Mouse (Mus musculus) hindbrain, embryonic 12.5 days (tissue): ENCODE measurements around the gene Galnt7. TPM values are rescaled to one million over a fixed set of nuclear protein-coding genes. Genes with fewer than 3 reads are reported as not detected.

Experiments used
- ATAC-seq: fragments of 200-750 bp; cut with Nextera tagmentation; 2 replicates; pipeline ENCODE4 v1.8.0; 2017; ENCODE audit warnings: moderate TSS enrichment; ENCODE audit not compliant: low FRiP score
- H3K27ac ChIP-seq: fragments of 300-500 bp; sonication (generic); 2 replicates; pipeline ENCODE4 v1.5.1; 2016; ENCODE audit warnings: mild to moderate bottlenecking
- H3K27me3 ChIP-seq: fragments of 300-500 bp; sonication (generic); 2 replicates; pipeline ENCODE4 v1.6.1; 2016; ENCODE audit warnings: mild to moderate bottlenecking
- H3K36me3 ChIP-seq: fragments of 300-500 bp; sonication (generic); 2 replicates; pipeline ENCODE4 v1.6.1; 2016; ENCODE audit warnings: mild to moderate bottlenecking
- H3K4me1 ChIP-seq: fragments of 300-500 bp; sonication (generic); 2 replicates; pipeline ENCODE4 v1.6.1; 2016
- H3K4me2 ChIP-seq: fragments of 300-500 bp; sonication (generic); replicated peaks from 2 replicates; pipeline ENCODE4 v1.6.1; 2016; ENCODE audit warnings: mild to moderate bottlenecking
- H3K4me3 ChIP-seq: fragments of 300-500 bp; sonication (generic); 2 replicates; pipeline ENCODE4 v1.5.1; 2016; ENCODE audit warnings: mild to moderate bottlenecking
- H3K9ac ChIP-seq: fragments of 300-500 bp; sonication (generic); 2 replicates; pipeline ENCODE4 v1.6.1; 2016; ENCODE audit warnings: mild to moderate bottlenecking, moderate library complexity
- H3K9me3 ChIP-seq: fragments of 300-500 bp; sonication (generic); replicated peaks from 2 replicates; pipeline ENCODE4 v1.6.1; 2016; ENCODE audit warnings: mild to moderate bottlenecking
- WGBS: fragments of 180-500 bp; shearing (Covaris S2); methylation state at CpG from one replicate; pipeline ENCODE4 v1.1.7; 2016; 5-methylcytosine and 5-hydroxymethylcytosine counted together
- polyA plus RNA-seq: library from polyadenylated mRNA; unstranded; fragments of >200 nt; fragmentation: Nextera tagmentation; extraction: Ambion mirVana; gene quantifications from 2 replicates; pipeline ENCODE4 v1.2.1, GENCODE M21; 2016

Gene Galnt7
- polyA plus RNA-seq, 1 experiment from 2014 or later, result 17.8 TPM

DNA sequence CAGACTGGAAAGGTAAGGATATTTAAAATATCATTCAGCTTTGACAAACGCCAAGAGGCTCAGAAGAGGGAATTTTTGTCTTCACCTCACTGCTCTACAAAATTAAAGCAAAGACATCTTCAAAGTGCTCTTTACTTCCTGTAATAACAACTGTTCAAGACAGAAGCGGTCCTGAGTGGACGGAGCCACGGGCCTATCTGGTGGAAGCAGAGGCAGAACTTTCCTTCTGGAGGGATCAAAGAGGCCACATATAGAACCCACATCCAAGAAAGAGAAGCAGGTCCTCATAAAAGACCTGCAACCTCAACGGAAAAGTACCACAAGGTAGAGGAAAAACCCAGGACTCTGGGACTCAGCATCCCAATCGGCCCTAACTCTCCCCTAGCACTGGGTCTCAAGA, 2.6 kb downstream of the Galnt7 start:
- no peak overlapping the region for H3K9ac ChIP-seq
- no peak for ATAC-seq
- peaks cover 10% of the 10 kb centered on the region for H3K4me1 ChIP-seq
- H3K27ac ChIP-seq, result no peak overlapping the region
- WGBS, result 85% methylated on average over 6 of the region's 6 CpGs
- H3K36me3 ChIP-seq, result no peaks in the 10 kb centered on the region
- H3K4me2 ChIP-seq, result no peak overlapping the region
- H3K27me3 ChIP-seq, result no peaks in the 10 kb centered on the region
- H3K4me3 ChIP-seq, result no peak overlapping the region
- no peaks in the 10 kb centered on the region for H3K9me3 ChIP-seq

DNA sequence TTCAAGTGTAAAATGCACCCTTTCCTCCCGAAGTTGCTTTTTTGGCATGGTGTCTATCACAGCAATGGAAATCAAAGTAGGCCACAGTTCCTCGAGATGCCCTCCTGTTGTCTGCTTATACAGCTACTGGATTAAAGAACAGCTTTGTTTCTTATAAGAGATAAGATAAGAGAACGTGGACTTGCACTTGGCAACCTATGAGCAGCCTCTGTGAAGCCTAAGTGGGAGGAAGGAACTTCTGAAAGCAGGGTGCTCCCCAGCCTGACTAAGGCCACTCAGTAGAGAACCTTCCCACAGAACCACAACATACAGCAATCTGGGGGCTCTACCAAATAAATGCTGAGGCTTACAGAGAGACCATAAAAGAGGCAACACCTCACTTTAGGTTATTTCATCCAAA, 5.3 kb downstream of the Galnt7 start:
- ATAC-seq, result no peak
- no peak overlapping the region for H3K27ac ChIP-seq

DNA sequence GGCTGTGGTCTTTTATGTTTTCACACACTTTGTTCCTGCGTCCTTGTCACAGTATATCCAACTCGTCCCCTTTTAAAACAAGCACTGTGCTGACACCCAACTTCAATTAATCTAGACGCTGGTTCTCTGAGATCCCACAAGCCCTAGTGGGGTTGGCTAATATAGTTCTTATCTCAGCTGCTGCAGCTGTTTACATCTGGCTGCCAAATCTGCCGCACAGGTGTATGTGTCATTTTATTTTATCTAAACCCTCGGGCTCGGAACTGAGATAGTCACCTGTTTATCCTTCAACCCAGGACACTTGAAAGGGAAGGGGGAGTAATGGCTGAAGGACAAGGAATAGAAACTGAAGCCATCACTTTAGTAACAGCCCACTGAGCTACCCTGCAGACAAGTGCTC, 8.6 kb downstream of the Galnt7 start:
- Histone ChIP-seq H3K4me2 (no peak overlapping the region), H3K36me3 (no peaks in the 10 kb centered on the region), H3K9me3 (no peaks in the 10 kb centered on the region), H3K4me1 (no peaks in the 10 kb centered on the region; the same call in 1 of the 2 replicates), H3K9ac (no peak overlapping the region), H3K27ac (no peak overlapping the region), H3K4me3 (no peak overlapping the region), H3K27me3 (no peaks in the 10 kb centered on the region)
- ATAC-seq, result no peak
- WGBS, result 89% methylated on average over 6 of the region's 6 CpGs

More for the DNA sequence above, 5.3 kb downstream of the Galnt7 start:
- Histone ChIP-seq H3K4me3 (no peak overlapping the region), H3K9me3 (no peaks in the 10 kb centered on the region), H3K9ac (no peak overlapping the region), H3K36me3 (no peaks in the 10 kb centered on the region), H3K4me1 (peaks cover 6% of the 10 kb centered on the region), H3K4me2 (no peak overlapping the region), H3K27me3 (no peaks in the 10 kb centered on the region)
- 77% methylated on average over 3 of the region's 3 CpGs for WGBS

DNA sequence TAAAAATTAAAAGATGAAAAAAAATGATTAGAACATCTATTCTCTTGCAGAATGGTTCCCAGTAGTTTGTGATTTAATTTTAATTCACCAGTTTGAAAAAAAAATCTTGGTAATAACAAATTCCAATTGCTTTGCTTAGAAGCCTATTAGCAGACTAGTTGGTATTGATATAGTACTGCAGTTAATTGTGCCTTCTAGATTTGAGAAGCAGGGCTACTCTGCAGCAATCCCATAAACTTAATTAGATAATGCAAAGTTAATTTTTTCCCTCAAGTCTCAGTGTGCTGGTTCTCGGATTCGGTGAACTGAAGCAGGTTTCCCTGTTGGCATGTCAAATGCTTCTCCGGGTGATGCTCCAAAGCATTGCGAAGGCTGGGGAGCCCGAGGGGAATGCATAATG, 10.1 kb downstream of the Galnt7 start:
- no peak for ATAC-seq
- H3K4me1 ChIP-seq, result 0 out of 2 replicates have a peak, but pooled peaks cover 3% of the 10 kb centered on the region
- no peak overlapping the region for H3K27ac ChIP-seq
- 76% methylated on average over 5 of the region's 5 CpGs for WGBS
- no peaks in the 10 kb centered on the region for H3K9me3 ChIP-seq
- H3K4me3 ChIP-seq, result no peak overlapping the region
- no peak overlapping the region for H3K9ac ChIP-seq
- no peaks in the 10 kb centered on the region for H3K36me3 ChIP-seq
- H3K27me3 ChIP-seq, result no peaks in the 10 kb centered on the region
- H3K4me2 ChIP-seq, result no peak overlapping the region

DNA sequence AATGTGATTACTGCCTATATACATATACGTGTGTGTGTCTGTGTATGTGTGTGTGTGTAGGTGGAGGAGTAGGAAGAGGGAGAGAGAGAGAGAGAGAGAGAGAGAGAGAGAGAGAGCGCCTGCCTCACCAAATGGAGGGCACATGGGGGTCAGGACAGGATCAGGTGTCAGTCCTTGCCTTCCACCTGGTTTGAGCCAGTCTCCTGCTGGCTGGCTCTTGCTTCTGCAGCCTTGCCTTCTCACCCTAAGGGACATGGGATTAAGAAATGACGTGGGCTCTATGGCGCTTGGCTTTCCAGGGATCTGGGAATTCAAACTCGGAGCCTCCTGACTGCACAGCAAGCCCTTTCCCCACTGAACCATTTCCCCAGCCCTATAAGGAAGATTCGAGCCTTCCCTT, 13.9 kb downstream of the Galnt7 start:
- H3K9ac ChIP-seq, result no peak overlapping the region
- H3K27me3 ChIP-seq, result no peaks in the 10 kb centered on the region
- no peaks in the 10 kb centered on the region for H3K9me3 ChIP-seq
- ATAC-seq, result no peak
- H3K4me3 ChIP-seq, result no peak overlapping the region
- no peaks in the 10 kb centered on the region for H3K36me3 ChIP-seq
- no peak overlapping the region for H3K4me2 ChIP-seq
- H3K27ac ChIP-seq, result no peak overlapping the region
- H3K4me1 ChIP-seq, result 0 out of 2 replicates have a peak, but pooled peaks cover 3% of the 10 kb centered on the region
- 68% methylated on average over 6 of the region's 6 CpGs for WGBS

DNA sequence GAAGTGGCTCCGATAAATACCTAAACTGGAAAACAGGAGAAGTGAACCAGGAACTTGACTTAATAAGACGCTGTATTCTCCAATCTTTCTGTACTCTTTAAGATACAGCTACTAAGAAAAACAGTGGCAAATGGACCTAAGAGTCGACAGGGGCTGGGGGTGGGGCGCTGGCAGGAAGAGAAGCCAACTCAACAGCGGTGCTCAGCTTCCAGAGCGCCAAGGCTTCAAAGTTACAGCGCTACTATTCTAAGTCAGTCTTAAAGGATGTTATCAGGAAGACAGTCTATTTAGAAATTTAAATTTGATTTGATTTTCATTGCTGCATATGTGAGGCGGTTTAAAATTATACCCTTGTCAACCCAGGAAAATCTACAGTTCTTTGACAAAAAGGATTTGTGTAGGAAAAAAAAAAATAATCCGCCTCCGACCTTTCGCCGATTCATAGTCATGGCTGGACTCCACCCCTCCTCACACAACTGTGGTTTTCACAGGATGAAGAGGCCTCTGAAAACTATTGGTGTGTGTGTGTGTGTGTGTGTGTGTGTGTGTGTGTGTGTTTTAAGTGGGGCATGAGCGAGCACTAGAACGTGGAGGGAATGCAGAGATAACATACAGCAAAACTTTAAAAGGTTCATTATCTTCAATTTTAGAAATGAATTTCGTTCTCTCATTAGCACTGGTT, 15.1 kb downstream of the Galnt7 start:
- 91% methylated on average over 15 of the region's 15 CpGs for WGBS
- ATAC-seq, result no peak

DNA sequence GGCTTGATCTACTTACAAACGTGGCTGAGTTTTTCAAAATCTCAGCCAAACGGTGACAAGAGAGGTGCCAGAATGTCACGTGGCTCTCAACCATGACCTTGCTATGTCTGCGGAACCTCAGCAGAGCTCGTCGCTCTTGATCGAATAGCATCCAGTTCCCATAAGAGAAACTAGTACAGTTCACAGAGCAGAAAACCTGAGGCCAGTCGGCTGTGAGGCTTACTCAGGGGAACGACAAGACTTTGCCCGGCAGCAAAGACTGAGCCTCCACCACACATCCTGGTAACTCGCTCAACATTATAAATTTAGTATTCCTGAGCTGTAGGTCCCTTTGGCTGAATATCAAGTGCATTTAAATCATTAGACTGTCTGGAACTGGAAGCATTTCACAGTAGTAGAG, 16.1 kb downstream of the Galnt7 start:
- H3K9ac ChIP-seq, result no peak overlapping the region
- ATAC-seq, result no peak
- H3K27ac ChIP-seq, result no peak overlapping the region
- H3K4me2 ChIP-seq, result no peak overlapping the region
- no peak overlapping the region for H3K4me3 ChIP-seq
- 0 out of 2 replicates have a peak, but pooled peaks cover 3% of the 10 kb centered on the region for H3K4me1 ChIP-seq
- H3K36me3 ChIP-seq, result no peaks in the 10 kb centered on the region
- 90% methylated on average over 11 of the region's 11 CpGs for WGBS
- no peaks in the 10 kb centered on the region for H3K9me3 ChIP-seq
- no peaks in the 10 kb centered on the region for H3K27me3 ChIP-seq

More for the DNA sequence above, 15.1 kb downstream of the Galnt7 start:
- H3K27ac ChIP-seq, result no peak overlapping the region
- 0 out of 2 replicates have a peak, but pooled peaks cover 3% of the 10 kb centered on the region for H3K4me1 ChIP-seq
- no peak overlapping the region for H3K4me2 ChIP-seq
- no peak overlapping the region for H3K4me3 ChIP-seq
- no peaks in the 10 kb centered on the region for H3K27me3 ChIP-seq
- H3K9me3 ChIP-seq, result no peaks in the 10 kb centered on the region
- H3K36me3 ChIP-seq, result no peaks in the 10 kb centered on the region
- H3K9ac ChIP-seq, result no peak overlapping the region

DNA sequence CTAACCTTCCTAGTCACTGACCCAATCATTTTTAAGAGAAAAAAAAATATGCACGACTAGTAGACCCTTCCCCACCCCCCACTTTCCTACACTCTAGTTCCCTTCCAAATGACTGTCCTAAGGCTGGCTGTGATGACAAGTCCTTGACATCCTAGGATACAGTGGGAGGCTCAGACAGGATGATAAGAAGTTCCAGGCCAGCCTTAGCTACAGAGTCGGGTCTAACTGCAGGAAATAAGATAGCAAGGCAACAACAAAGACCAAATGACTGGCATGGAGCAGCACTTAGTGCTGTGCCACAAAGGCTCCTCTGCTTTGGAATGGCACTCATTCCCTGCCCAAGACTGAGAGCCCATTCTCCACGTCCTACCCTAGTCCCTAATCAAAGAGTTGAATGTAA, 16.6 kb downstream of the Galnt7 start:
- ATAC-seq, result no peak
- H3K9ac ChIP-seq, result no peak overlapping the region
- WGBS, result 68% methylated on average over 3 of the region's 3 CpGs

DNA sequence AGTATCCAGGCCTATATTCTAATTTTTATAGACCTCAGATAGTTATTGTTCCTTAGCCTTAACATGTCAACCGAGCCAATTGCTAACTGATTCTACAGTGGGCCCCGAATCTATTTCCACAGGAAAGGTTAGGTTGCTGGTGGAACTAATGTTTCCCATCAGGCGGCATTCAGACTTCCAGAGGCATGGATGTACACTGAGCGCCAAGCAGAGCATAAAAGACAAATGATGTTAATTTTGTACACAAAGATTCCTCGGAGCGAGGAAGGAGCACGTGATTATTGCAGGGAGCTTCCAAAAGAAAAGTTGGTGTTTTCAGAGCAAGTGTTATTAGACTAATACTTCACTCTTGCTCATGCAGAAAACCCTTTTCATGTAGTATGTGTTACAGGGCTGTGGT, 21.1 kb downstream of the Galnt7 start:
- no peak overlapping the region for H3K4me3 ChIP-seq
- no peaks in the 10 kb centered on the region for H3K27me3 ChIP-seq
- H3K36me3 ChIP-seq, result no peaks in the 10 kb centered on the region
- H3K27ac ChIP-seq, result no peak overlapping the region
- peaks cover 7% of the 10 kb centered on the region; the same call in 1 of the 2 replicates for H3K4me1 ChIP-seq
- ATAC-seq, result no peak
- no peak overlapping the region for H3K9ac ChIP-seq
- H3K9me3 ChIP-seq, result no peaks in the 10 kb centered on the region
- H3K4me2 ChIP-seq, result no peak overlapping the region
- WGBS, result 82% methylated on average over 7 of the region's 7 CpGs

More for the DNA sequence above, 16.6 kb downstream of the Galnt7 start:
- Histone ChIP-seq H3K36me3 (no peaks in the 10 kb centered on the region), H3K4me3 (no peak overlapping the region), H3K4me1 (0 out of 2 replicates have a peak, but pooled peaks cover 3% of the 10 kb centered on the region), H3K27me3 (no peaks in the 10 kb centered on the region), H3K4me2 (no peak overlapping the region), H3K9me3 (no peaks in the 10 kb centered on the region), H3K27ac (no peak overlapping the region)

DNA sequence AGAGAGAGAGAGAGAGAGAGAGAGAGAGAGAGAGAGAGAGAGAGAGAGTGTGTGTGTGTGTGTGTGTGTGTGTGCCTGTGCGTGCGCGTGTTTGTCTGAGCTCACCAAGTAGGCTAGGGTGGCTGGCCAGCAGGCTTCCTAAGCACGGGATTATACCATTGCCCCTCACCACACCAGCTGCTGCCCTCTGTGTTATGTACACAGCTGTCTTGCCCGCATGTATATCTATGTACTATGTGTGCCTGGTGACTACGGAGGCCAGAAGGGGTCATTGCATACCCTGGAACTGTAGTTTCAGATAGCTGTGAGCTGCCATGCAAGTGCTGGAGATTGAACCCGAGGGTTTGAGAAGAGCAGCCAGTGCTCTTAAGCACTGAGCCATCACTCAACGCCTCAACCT, 22.7 kb downstream of the Galnt7 start:
- no peaks in the 10 kb centered on the region for H3K9me3 ChIP-seq
- no peak overlapping the region for H3K4me3 ChIP-seq
- peaks cover 7% of the 10 kb centered on the region; the same call in 1 of the 2 replicates for H3K4me1 ChIP-seq
- H3K27me3 ChIP-seq, result no peaks in the 10 kb centered on the region
- H3K36me3 ChIP-seq, result no peaks in the 10 kb centered on the region
- H3K9ac ChIP-seq, result no peak overlapping the region
- WGBS, result 92% methylated on average over 8 of the region's 8 CpGs
- ATAC-seq, result no peak
- no peak overlapping the region for H3K4me2 ChIP-seq
- H3K27ac ChIP-seq, result no peak overlapping the region

DNA sequence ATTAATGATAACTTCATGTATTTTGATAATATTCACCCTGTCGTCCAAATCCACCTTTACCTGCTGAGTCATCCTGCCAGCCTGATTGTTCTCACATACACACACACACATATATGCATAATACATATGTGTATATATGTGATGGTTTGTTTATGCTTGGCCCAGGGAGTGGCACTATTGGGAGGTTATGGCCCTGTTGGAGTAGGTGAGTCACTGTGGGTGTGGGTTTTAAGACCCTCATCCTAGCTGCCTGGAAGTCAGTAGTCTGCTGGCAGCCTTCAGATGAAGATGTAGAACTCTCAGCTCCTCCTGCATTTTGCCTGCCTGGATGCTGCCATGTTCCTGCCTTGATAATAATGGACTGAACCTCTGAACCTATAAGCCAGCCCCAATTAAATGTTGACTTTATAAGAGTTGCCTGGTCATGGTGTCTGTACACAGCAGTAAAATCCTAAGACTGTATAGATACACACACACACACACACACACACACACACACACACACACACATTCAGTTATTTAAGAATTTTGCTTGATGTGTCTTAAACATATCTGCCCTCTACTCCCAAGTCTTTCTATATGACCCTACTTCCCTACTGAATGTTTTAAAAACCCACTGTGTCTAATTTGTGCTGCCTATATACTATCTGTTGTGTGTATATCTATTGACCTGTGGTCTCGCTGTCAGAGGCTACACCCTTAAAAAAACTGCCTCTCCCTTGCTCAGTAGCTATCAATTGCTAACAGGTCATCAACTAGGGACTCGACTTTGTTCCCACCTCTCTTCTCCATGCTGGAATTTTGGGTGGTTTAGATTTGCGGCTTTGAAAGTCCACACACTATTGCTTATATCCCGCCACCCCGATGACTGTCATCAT, 23.8 kb downstream of the Galnt7 start:
- Histone ChIP-seq H3K4me3 (no peak overlapping the region), H3K4me1 (peaks cover 7% of the 10 kb centered on the region; the same call in 1 of the 2 replicates), H3K27me3 (no peaks in the 10 kb centered on the region), H3K36me3 (no peaks in the 10 kb centered on the region), H3K9ac (no peak overlapping the region), H3K27ac (no peak overlapping the region), H3K9me3 (no peaks in the 10 kb centered on the region), H3K4me2 (no peak overlapping the region)
- 91% methylated on average over 6 of the region's 6 CpGs for WGBS
- no peak for ATAC-seq

DNA sequence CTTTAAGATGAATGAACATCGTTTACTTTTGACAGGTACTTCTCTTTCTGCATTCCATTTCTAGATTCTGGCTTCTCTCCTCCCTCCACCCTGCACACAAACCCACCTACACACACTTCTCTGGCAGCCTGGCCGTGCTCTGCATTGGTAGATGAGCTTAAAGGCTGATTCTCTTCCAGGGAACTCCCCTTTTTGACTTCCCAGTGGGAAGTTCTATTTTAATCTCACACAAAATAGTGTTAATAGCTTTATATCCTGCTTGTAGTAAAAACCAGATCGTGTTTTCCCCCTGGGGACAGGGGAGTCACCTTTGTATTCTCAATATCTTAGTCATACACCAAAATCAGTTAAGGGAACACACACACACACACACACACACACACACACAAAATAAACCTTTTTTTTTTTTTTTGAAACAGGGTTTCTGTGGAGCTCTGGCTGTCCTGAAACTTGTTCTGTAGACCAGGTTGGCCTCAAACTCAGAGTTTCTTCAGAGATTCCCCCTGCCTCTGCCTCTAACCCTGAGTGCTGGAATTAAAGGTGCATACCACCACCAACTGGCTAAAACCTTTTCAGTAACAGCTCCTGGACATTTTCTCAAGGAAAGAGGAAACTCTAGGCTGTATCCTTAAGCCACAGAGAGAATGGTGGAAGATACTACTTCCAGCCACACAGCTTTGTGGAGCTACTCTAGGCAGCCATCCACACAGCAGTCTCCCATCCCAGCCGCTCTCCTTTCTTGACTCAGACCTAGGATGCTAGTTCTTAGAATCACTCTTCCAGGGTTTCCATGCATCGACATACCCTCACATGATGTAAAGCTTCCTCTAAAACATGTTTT, 24.7 kb downstream of the Galnt7 start:
- ATAC-seq, result no peak

More for the DNA sequence above, 24.7 kb downstream of the Galnt7 start:
- WGBS, result 88% methylated on average over 5 of the region's 5 CpGs
- Histone ChIP-seq H3K9ac (no peak overlapping the region), H3K27me3 (no peaks in the 10 kb centered on the region), H3K27ac (no peak overlapping the region), H3K4me1 (peaks cover 7% of the 10 kb centered on the region; the same call in 1 of the 2 replicates), H3K4me3 (no peak overlapping the region), H3K4me2 (no peak overlapping the region), H3K9me3 (no peaks in the 10 kb centered on the region), H3K36me3 (no peaks in the 10 kb centered on the region)
